Mouse (Mus musculus) embryonic fibroblast, embryonic 13.5 days (primary cell): ENCODE data around the gene Snrpd3.

ENCODE experiments used
- CTCF ChIP-seq: IDR thresholded peaks from 2 replicates; pipeline ENCODE4 v1.5.1; 2011; ENCODE audit warnings: mild to moderate bottlenecking, control low read depth, low read length, moderate library complexity, borderline replicate concordance; ENCODE audit not compliant: insufficient read depth
- POLR2A ChIP-seq: IDR thresholded peaks from 2 replicates; pipeline ENCODE4 v1.6.1; 2011; ENCODE audit warnings: low read depth, mild to moderate bottlenecking, control low read depth, low read length, moderate library complexity

GRCm38 (mm10) chr10:75565906-75566305, 48.6 kb downstream of the Snrpd3 start:
- TF ChIP-seq CTCF: no peak
- no peak for TF ChIP-seq POLR2A
